In genomic region chr10:12962238-12962637, GRCm38 (mm10) we compare ENCODE assay signal across 21 mouse cellular contexts. TPM values are rescaled to one million over a fixed set of nuclear protein-coding genes. Genes with fewer than 3 reads are reported as not detected.
DNase-seq lines count a peak whose midpoint lies in the region; ATAC-seq and TF ChIP-seq lines count a peak whose summit lies in the region.
"Had no signal": no experiment of that assay in that cellular context is flagged by ENCODE, and none has a peak within 500 bp of the region (broad histone marks: within the 10 kb centered on the region; RNA-seq: fewer than 3 reads in every experiment).

No protein-coding gene starts in this region.

- TF ChIP-seq CTCF in MEL (IDR thresholded peaks at IDR 0.05 in 2 of 3, conservative IDR thresholded peaks at IDR 0.05 in 1 of 3; ENCODE audit: control insufficient read depth in 1 of 3, insufficient read depth in 1 of 3, low read depth in 2 of 3, low read length in 3 of 3, poor library complexity in 1 of 3, severe bottlenecking in 1 of 3), result peak in 1 of 3 experiments; percentile 40; a peak in 2 of 6 replicates

- H3K4me2 ChIP-seq in liver, embryonic 12.5 days, result peak overlapping the region; percentile 87

- TF ChIP-seq RAD21 in MEL (IDR thresholded peaks at IDR 0.05; ENCODE audit: low read depth, low read length), result no peak

- DNase-seq in MEL (ENCODE audit: low read depth, low spot score), result peak; percentile 73
- no peak for DNase-seq in neural tube, embryonic 10.5 days (ENCODE audit: extremely low spot score, low spot score)
- DNase-seq in cerebellum, adult 11 months, result no peak
- DNase-seq in cerebellum, adult 9-10 months, result no peak
- DNase-seq: adrenal gland, postnatal 36 days; cerebellum, postnatal 36 days; gastrocnemius, postnatal 14 days; kidney, adult 2 months; kidney, postnatal 10 days; lung, adult 18-20 months; lung, postnatal 14 days; retina, postnatal 1 day; thymus, postnatal 25 days had no signal

- no peak for TF ChIP-seq POLR2A in MEL (IDR thresholded peaks at IDR 0.05; ENCODE audit: control insufficient read depth in 1 of 2, insufficient read depth in 1 of 2, low read depth in 1 of 2, low read length in 2 of 2, poor library complexity in 1 of 2)

- no peaks in the 10 kb centered on the region for H3K9me3 ChIP-seq in MEL (replicated peaks; ENCODE audit: insufficient read depth, low read length)
- H3K9me3 ChIP-seq in liver, embryonic 12.5 days (replicated peaks), result no peaks in the 10 kb centered on the region
- H3K9me3 ChIP-seq: heart, embryonic 10.5 days; limb, embryonic 10.5 days; midbrain, embryonic 10.5 days had no signal

- no peak overlapping the region for H3K27ac ChIP-seq in MEL (ENCODE audit: control insufficient read depth, low read depth, low read length)
- H3K27ac ChIP-seq in liver, embryonic 12.5 days, result peak overlapping the region; percentile 79
- H3K27ac ChIP-seq: heart, embryonic 10.5 days; limb, embryonic 10.5 days; midbrain, embryonic 10.5 days had no signal

- peaks cover 8 to 13% of the 10 kb centered on the region in 2 experiments; a peak in 3 of 4 replicates for H3K4me1 ChIP-seq in MEL (ENCODE audit: control insufficient read depth in 1 of 2, insufficient read depth in 2 of 2, low read length in 2 of 2)
- H3K4me1 ChIP-seq in liver, embryonic 12.5 days, result peaks cover 33% of the 10 kb centered on the region

- TF ChIP-seq EP300 in MEL (IDR thresholded peaks at IDR 0.05; ENCODE audit: low read depth in 1 of 2, low read length in 2 of 2), result peak; percentile 62 to 76

- H3K36me3 ChIP-seq in MEL (ENCODE audit: control insufficient read depth in 1 of 2, insufficient read depth in 2 of 2, low read length in 2 of 2), result peaks cover 0 to 11% of the 10 kb centered on the region in 2 experiments; a peak in 2 of 4 replicates
- no peaks in the 10 kb centered on the region for H3K36me3 ChIP-seq in liver, embryonic 12.5 days
- H3K36me3 ChIP-seq: heart, embryonic 10.5 days; limb, embryonic 10.5 days; midbrain, embryonic 10.5 days had no signal

- no peak overlapping the region for H3K9ac ChIP-seq in MEL (ENCODE audit: control insufficient read depth, low read depth, low read length, poor library complexity, severe bottlenecking)
- H3K9ac ChIP-seq in liver, embryonic 12.5 days, result peak overlapping the region; percentile 61; the same call in 1 of the 2 replicates

- ATAC-seq in common myeloid progenitor, adult 5-6 weeks (replicated peaks; ENCODE audit: low read depth, poor library complexity, severe bottlenecking), result peak; percentile 33; the same call in 1 of the 2 replicates
- ATAC-seq in liver, embryonic 12.5 days, result peak; percentile 76
- ATAC-seq in megakaryocyte-erythroid progenitor cell, adult 5-6 weeks (replicated peaks; ENCODE audit: low FRiP score, low TSS enrichment, poor library complexity, severe bottlenecking), result peak; percentile 81
- ATAC-seq: forebrain, embryonic 14.5 days; inflammation-experienced regulatory T-cells, adult 6 months had no signal

- H3K27me3 ChIP-seq in MEL (ENCODE audit: control insufficient read depth in 1 of 2, insufficient read depth in 2 of 2, low read length in 2 of 2), result no peaks in the 10 kb centered on the region
- H3K27me3 ChIP-seq in liver, embryonic 12.5 days (replicated peaks), result 0 out of 2 replicates have a peak, but pooled peaks cover 8% of the 10 kb centered on the region

- peak overlapping the region in 1 of 2 experiments; percentile 36; a peak in 1 of 4 replicates for H3K4me3 ChIP-seq in MEL (ENCODE audit: control insufficient read depth in 1 of 2, insufficient read depth in 1 of 2, low read depth in 2 of 2, low read length in 2 of 2)
- H3K4me3 ChIP-seq in liver, embryonic 12.5 days, result peak overlapping the region; percentile 82
- H3K4me3 ChIP-seq: heart, embryonic 10.5 days; limb, embryonic 10.5 days; midbrain, embryonic 10.5 days had no signal

- no peaks in the 10 kb centered on the region; the same call in 1 of the 2 replicates for H3K79me2 ChIP-seq in MEL (ENCODE audit: control insufficient read depth, insufficient read depth, low read length, poor library complexity)

TF ChIP-seq in MEL, 35 proteins besides CTCF, POLR2A, EP300 and RAD21:
- no peak for TF ChIP-seq GABPA (IDR thresholded peaks at IDR 0.05; ENCODE audit: low read depth, low read length)
- peak; percentile 10; the same call in 1 of the 2 replicates for TF ChIP-seq SMC3 (IDR thresholded peaks at IDR 0.05; ENCODE audit: low read depth, low read length)
- no peak for TF ChIP-seq ZMIZ1 (IDR thresholded peaks at IDR 0.05; ENCODE audit: low read depth, low read length)
- no peak for TF ChIP-seq UBTF (IDR thresholded peaks at IDR 0.05; ENCODE audit: borderline replicate concordance, insufficient read depth, low read depth, low read length)
- TF ChIP-seq HCFC1 (IDR thresholded peaks at IDR 0.05; ENCODE audit: low read depth, low read length), result no peak
- TF ChIP-seq RCOR1 (IDR thresholded peaks at IDR 0.05; ENCODE audit: low read depth, low read length), result peak; percentile 41; the same call in 1 of the 2 replicates
- TF ChIP-seq USF2 (IDR thresholded peaks at IDR 0.05; ENCODE audit: borderline replicate concordance in 1 of 2, insufficient read depth in 1 of 2, low read depth in 1 of 2, low read length in 2 of 2), result no peak
- no peak for TF ChIP-seq CHD2 (IDR thresholded peaks at IDR 0.05; ENCODE audit: low read length)
- no peak for TF ChIP-seq ELF1 (IDR thresholded peaks at IDR 0.05; ENCODE audit: low read depth, low read length)
- TF ChIP-seq POLR2AphosphoS5 (IDR thresholded peaks at IDR 0.05; ENCODE audit: borderline replicate concordance, low read depth, low read length), result no peak
- no peak for TF ChIP-seq JUND (IDR thresholded peaks at IDR 0.05; ENCODE audit: low read depth, low read length)
- TF ChIP-seq KAT2A (conservative IDR thresholded peaks at IDR 0.05; ENCODE audit: low read depth, low read length), result 0 out of 2 replicates have a peak, but pooled peaks have one; percentile 23
- no peak for TF ChIP-seq MEF2A (IDR thresholded peaks at IDR 0.05; ENCODE audit: extremely low read depth, insufficient replicate concordance, low read depth, low read length, poor library complexity, severe bottlenecking)
- no peak for TF ChIP-seq ZNF384 (IDR thresholded peaks at IDR 0.05; ENCODE audit: low read depth, low read length)
- no peak for TF ChIP-seq MAFK (IDR thresholded peaks at IDR 0.05; ENCODE audit: borderline replicate concordance, low read depth, low read length)
- peak; percentile 79 for TF ChIP-seq ETS1 (IDR thresholded peaks at IDR 0.05; ENCODE audit: low read depth, low read length)
- TF ChIP-seq GATA1 (IDR thresholded peaks at IDR 0.05; ENCODE audit: low read depth, low read length), result peak; percentile 72
- peak; percentile 48 for TF ChIP-seq SIN3A (IDR thresholded peaks at IDR 0.05; ENCODE audit: low read length)
- TF ChIP-seq TAL1 (IDR thresholded peaks at IDR 0.05; ENCODE audit: low read length), result peak; percentile 82
- no peak for TF ChIP-seq E2F4 (IDR thresholded peaks at IDR 0.05; ENCODE audit: borderline replicate concordance, low read depth, low read length)
- no peak for TF ChIP-seq MAX (IDR thresholded peaks at IDR 0.05; ENCODE audit: low read length)
- no peak for TF ChIP-seq ZKSCAN1 (IDR thresholded peaks at IDR 0.05; ENCODE audit: low read depth, low read length)
- no peak for TF ChIP-seq MYB (IDR thresholded peaks at IDR 0.05; ENCODE audit: low read depth, low read length)
- no peak for TF ChIP-seq MAZ (IDR thresholded peaks at IDR 0.05; ENCODE audit: low read depth, low read length)
- TF ChIP-seq MYC (IDR thresholded peaks at IDR 0.05; ENCODE audit: low read depth, low read length), result no peak
- no peak for TF ChIP-seq USF1 (IDR thresholded peaks at IDR 0.05; ENCODE audit: low read depth, low read length)
- no peak for TF ChIP-seq NRF1 (IDR thresholded peaks at IDR 0.05; ENCODE audit: insufficient read depth, low read depth, low read length, poor library complexity, severe bottlenecking)
- TF ChIP-seq TCF12 (IDR thresholded peaks at IDR 0.05; ENCODE audit: low read depth, low read length), result peak; percentile 87
- TF ChIP-seq CHD1 (IDR thresholded peaks at IDR 0.05; ENCODE audit: low read depth, low read length), result no peak
- TF ChIP-seq TBP (IDR thresholded peaks at IDR 0.05; ENCODE audit: low read depth, low read length), result no peak
- TF ChIP-seq BHLHE40 (IDR thresholded peaks at IDR 0.05; ENCODE audit: borderline replicate concordance, low read depth, low read length), result no peak
- TF ChIP-seq ZC3H11A (IDR thresholded peaks at IDR 0.05; ENCODE audit: low read depth, low read length), result no peak
- TF ChIP-seq MXI1 (IDR thresholded peaks at IDR 0.05; ENCODE audit: low read depth, low read length), result no peak; the same call in 1 of the 2 replicates
- TF ChIP-seq NELFE (IDR thresholded peaks at IDR 0.05; ENCODE audit: low read depth, low read length), result no peak
- TF ChIP-seq POLR2AphosphoS2 (IDR thresholded peaks at IDR 0.05; ENCODE audit: low read length), result no peak

RNA-seq across cellular contexts. Expression of gene Stx11, which starts 1.9 kb away (rescaled TPM):
- total RNA-seq in MEL (2012; rRNA removed), result 1.9 and 3.2 TPM in 2 replicates
- 1 to 10 TPM in 1 of 2 experiments, not detected in 1; 2.9 TPM for polyA plus RNA-seq in MEL (2012; ENCODE audit: insufficient read depth in 1 of 2, insufficient read length in 2 of 2, low read depth in 1 of 2, low replicate concordance in 2 of 2, missing spikeins in 1 of 2)
- 8.2 and 9.4 TPM in 2 replicates for total RNA-seq in common myeloid progenitor, adult 5-6 weeks (2017)
- polyA plus RNA-seq in liver, embryonic 12.5 days (2016; fragmentation: Nextera tagmentation; extraction: Ambion mirVana), result 15.1 and 16.6 TPM in 2 replicates
- total RNA-seq in megakaryocyte-erythroid progenitor cell, adult 5-6 weeks (2014; fragmentation: Nextera tagmentation), result 16.8 and 18.1 TPM in 2 replicates
- total RNA-seq in megakaryocyte-erythroid progenitor cell, adult 5-6 weeks (2017), result 13.3 and 14.6 TPM in 2 replicates

RNA-seq across cellular contexts. Expression of gene Sf3b5, which starts 42.9 kb away (rescaled TPM):
- 16.6 and 17.5 TPM in 2 replicates for total RNA-seq in MEL (2012; rRNA removed)
- polyA plus RNA-seq in MEL (2012; ENCODE audit: insufficient read depth in 1 of 2, insufficient read length in 2 of 2, low read depth in 1 of 2, low replicate concordance in 2 of 2, missing spikeins in 1 of 2), result 10 to 100 TPM in 1 of 2 experiments, not detected in 1; 57.4 TPM
- 16.9 and 17.4 TPM in 2 replicates for total RNA-seq in common myeloid progenitor, adult 5-6 weeks (2017)
- polyA plus RNA-seq in liver, embryonic 12.5 days (2016; fragmentation: Nextera tagmentation; extraction: Ambion mirVana), result 30.7 and 32.9 TPM in 2 replicates
- 20.3 and 28.6 TPM in 2 replicates for total RNA-seq in megakaryocyte-erythroid progenitor cell, adult 5-6 weeks (2014; fragmentation: Nextera tagmentation)
- 20.3 and 23.7 TPM in 2 replicates for total RNA-seq in megakaryocyte-erythroid progenitor cell, adult 5-6 weeks (2017)
